Mouse (Mus musculus) heart, adult 9 months (tissue): Measurements from ENCODE around the gene Klf4.

Experiments used
- DNase-seq, 2 experiments: peaks; one replicate each; pipeline ENCODE4 v3.0.0; 2022; ENCODE audit warnings: low spot score in 2 of 2

Klf4 gene

DNA sequence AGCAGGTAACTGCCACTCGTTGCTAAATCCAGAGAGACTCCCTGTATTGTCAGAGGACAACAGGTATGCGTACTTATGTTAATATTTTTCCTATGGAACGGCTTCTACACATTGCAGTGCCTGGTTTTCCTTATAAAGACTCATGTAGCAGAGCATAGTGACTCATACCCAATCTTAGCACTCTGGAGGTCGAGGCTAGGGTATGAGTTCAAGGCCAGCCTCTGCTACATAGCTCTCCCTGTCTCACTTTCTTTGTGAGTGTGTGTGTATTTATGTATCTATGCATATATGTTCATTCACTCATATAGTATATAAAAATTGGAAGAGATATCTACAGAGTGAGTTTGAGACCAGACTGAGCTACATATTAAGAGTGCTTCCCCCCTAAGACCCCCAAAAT, 8.3 kb downstream of the Klf4 start:
- DNase-seq, result no peak

DNA sequence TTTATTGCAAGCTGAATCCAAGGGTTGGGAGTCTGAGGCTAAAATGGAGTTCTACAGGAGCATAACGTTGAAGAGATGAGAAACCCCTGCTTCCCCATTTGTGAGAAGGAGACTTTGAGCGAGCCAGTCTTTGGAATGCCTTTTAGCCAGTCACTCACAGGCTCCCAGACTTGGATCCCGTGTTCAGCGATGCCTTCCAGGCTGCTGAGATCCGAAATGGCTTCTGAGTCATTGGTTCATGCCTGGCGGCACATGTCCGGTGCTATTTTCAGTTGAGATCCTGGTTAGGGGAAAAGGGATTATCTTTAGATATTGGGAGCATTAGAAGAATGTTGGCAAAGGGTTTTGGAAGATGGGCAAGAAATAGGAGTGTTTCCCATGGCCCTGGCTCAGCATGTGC, 14.8 kb downstream of the Klf4 start:
- no peak for DNase-seq

DNA sequence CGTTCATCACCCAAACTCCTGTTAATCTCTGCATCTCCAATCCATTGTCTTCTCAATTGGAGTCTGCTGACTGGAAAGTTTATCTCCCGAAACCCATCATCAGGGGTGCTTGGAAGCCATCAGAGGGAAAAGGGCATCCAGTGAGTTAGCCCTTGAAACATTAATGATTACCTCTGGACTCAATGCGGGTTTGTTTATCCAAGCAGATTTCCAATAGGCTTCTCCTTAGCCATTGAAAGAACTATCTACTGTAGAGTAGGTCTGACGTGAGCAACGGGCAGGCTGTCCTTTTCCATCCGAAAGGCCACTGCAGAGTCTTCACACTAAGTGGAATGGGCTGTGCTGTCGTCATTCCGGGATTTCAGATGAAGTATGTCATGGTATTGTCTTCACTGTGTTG, 16.2 kb downstream of the Klf4 start:
- DNase-seq, result no peak

DNA sequence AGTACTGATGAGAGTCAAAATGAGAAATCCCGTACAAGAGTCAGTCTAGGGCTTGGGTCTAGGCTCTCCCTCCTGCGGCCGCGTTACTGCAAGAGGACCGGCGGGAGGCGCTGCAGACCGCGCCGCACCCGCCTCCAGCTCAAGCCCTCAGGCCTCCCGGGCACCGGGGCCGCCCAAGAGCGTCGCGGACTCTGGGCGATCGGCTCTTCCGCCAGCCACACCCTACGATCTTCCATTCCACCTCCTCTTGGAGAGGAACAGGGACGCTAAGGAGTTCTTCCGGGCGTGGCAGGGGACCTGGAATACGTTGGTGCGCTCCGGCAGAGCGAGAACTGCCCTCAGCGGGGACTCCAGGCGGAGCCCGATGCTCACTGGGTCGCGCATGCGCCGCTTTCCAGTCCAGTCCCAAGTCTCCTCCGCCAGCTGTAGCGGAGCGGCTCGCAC, 17.5 kb downstream of the Klf4 start:
- peak; percentile 82 to 83 for DNase-seq

DNA sequence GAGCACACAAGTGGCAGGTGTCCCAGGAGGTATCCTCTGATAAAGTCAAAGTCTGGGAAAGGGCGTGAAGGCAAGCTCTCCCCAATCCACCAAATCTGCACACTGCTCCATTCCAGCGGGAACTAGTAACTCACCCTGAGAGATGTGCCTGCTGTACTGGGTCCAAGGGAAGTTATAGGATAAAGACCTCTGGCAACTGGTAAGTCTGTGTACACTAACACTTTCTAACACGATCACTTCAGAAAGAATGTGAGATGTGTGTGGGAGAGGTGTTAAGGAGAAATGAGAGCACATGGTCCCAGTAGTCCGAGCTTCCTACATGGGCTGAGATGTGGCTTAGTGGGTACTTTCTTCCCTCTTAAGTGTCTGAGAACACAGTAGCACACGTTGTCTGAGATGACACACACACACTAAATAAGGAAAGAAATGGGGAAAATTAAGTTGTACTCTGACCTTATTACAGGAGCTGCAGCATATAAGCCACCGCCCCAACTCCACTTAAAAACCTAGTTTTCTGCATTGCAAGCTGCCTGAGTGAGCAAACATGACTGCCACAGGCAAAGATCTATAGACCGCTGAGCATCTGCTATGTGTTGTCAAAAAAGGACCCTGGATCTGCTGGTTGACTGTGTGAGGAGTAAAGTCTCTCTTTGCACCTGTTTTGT, 18.5 kb downstream of the Klf4 start:
- DNase-seq, result no peak

GRCm38 (mm10) chr4:55511389-55511788, 20.9 kb downstream of the Klf4 start:
- DNase-seq, result no peak

DNA sequence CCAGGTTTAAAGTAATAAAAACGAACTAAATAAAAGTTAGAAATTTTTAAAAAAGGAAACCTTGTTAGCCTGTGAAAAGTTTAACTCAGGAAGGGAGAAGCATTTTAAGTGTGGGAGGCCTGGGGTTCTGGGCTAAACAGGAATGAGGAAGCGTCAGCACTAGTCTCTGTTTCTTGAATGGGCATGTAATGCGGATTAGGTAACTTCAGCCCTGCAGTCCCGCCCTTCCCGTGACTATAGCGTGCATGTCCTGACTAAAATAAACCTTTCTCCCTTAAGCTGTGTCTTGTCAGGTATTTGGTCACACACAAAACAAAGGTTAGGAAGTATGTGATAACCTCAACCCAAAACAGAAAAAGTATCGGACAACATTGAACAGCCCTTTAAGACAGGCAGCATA, 23.6 kb downstream of the Klf4 start:
- DNase-seq, result no peak

DNA sequence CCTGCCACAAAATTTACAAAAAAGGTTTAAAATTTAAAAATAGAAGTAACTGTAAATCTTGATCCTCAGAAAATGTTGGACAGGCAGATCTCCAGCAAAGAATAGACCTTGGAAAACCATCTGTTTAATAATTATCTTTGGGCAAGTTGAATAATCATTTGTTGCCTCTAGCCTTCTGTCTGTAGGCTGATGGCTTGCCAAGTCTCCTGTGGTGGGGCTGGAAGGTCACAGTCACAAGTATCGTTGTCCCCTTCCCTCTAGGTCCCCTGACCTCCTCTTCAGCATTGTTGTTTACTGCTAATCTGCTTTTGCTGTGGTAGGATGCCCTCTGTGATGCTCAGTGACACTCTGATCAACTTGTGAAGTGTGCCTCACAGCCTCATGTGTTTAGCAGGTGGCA, 33.6 kb downstream of the Klf4 start:
- no peak for DNase-seq

GRCm38 (mm10) chr4:55496416-55496815, 35.9 kb downstream of the Klf4 start:
- no peak for DNase-seq

DNA sequence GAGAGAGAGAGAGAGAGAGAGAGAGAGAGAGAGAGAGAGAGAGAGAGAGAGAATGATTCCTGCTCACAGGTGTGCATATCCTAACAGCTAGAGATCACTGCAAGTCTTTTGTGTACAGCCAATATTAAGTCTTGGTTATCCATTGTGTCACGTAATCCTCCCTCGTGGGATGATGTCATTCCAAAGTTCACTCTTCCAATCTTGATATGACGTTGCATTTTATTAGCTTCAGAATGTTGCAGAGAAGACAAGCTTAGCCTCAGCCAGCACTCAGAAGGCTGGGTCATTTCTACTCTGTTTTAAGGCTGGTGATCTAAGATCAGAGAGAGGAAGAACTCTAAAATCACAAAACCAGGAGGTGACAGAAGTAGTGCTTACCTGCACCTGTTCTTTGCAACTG, 39.0 kb downstream of the Klf4 start:
- DNase-seq, result no peak

GRCm38 (mm10) chr4:55489328-55489727, 42.9 kb downstream of the Klf4 start:
- DNase-seq, result no peak

GRCm38 (mm10) chr4:55488604-55489003, 43.7 kb downstream of the Klf4 start:
- no peak for DNase-seq

GRCm38 (mm10) chr4:55480322-55480767, 51.9 kb downstream of the Klf4 start:
- peak; percentile 25 to 27 for DNase-seq

- no peak for DNase-seq
Measured at GRCm38 (mm10) chr4:55478333-55478732, 53.9 kb downstream of the Klf4 start.

- no peak for DNase-seq
Measured at GRCm38 (mm10) chr4:55477933-55478332, 54.3 kb downstream of the Klf4 start.

- no peak for DNase-seq
Measured at GRCm38 (mm10) chr4:55477210-55477759, 55.0 kb downstream of the Klf4 start.
